Comparison of ENCODE assay signal across 18 mouse cellular contexts in the genomic region with DNA sequence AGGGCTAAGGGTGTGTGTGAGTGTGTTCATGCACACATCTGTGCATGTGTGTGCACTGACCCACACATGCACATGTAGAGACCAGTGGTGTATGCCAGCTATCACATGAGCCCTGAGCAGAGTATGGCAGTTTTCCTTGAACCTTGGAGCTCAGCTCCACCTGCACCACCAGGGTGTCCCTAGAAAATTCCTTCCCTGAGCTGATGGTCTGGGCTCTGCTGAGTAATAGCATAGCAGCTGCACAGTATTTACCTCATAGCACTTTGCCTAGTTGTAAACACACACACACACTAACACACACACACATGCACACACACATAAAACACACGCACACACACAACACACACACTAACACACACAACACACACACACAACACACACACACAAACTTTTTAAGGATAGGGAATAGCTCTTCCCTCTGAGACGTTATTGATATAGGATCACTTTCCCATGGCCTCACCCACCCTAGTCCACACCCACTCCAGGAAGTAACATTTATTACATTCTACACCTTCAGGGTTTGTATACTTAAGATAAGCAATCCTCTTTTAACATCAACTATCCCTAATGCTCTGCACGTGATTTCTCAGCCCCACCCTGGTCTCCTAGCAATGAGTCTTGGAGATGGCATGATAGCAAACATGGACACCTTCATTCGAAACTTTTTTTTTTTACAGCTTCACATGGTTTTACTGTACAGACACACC.
"Had no signal": no experiment of that assay in that cellular context is flagged by ENCODE, and none has a peak within 500 bp of the region (broad histone marks: within the 10 kb centered on the region; RNA-seq: fewer than 3 reads in every experiment).

No protein-coding gene starts in this region.

- DNase-seq: kidney, adult 9 months; kidney, postnatal 14 days; kidney, postnatal 4 days; layer of hippocampus, adult 9-11 months; layer of hippocampus, postnatal 36 days; liver, embryonic 13.5 days; lung, adult 2 months; lung, postnatal 14 days; lung, postnatal 4 days; midbrain, embryonic 14.5 days; right cerebral cortex, adult 18-20 months; right cerebral cortex, postnatal 14 days; thymus, adult 2 months; thymus, postnatal 14 days; thymus, postnatal 4 days had no signal

- H3K4me2 ChIP-seq: liver, embryonic 13.5 days; midbrain, embryonic 11.5 days had no signal

- H3K9ac ChIP-seq: liver, embryonic 13.5 days had no signal

- H3K4me3 ChIP-seq: layer of hippocampus, adult 2 months; left cerebral cortex, adult 2 months; liver, embryonic 13.5 days had no signal

- H3K36me3 ChIP-seq: liver, embryonic 13.5 days had no signal

- H3K4me1 ChIP-seq: liver, embryonic 13.5 days had no signal

- H3K27ac ChIP-seq: layer of hippocampus, adult 2 months; left cerebral cortex, adult 2 months; liver, embryonic 13.5 days had no signal
